Mouse (Mus musculus): ENCODE measurements around the gene Aatk. TPM values are rescaled to one million over a fixed set of nuclear protein-coding genes. Genes with fewer than 3 reads are reported as not detected.
A peak's percentile ranks its signal among the peaks of the same experiment; 100 is the strongest.

Gene Aatk
- polyA plus RNA-seq, 1 experiment from 2014 or later, result 3.4 TPM

DNA sequence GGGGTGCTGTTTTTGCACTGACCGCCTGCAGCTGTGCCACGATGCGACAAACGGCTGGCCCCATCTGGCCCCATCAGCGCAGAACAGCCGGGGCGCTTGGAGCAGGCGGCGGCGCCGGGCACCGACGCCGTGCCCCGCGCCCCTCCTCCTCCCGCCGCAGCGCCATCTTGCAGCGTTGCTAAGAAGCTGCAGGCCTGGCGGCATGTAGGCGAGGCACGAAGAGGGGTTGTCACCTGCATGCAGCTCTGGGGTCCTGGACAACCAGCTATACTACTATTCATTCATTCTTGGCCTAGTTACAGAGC lies 1.2 kb upstream of the Aatk start:
- Histone ChIP-seq H3K4me1 (replicated peaks) (peaks cover 40% of the 10 kb centered on the region), H3K4me3 (replicated peaks) (no peak overlapping the region), H3K36me3 (no peaks in the 10 kb centered on the region), H3K27ac (no peak overlapping the region), H3K27me3 (replicated peaks) (peaks cover 27% of the 10 kb centered on the region), H3K9me3 (no peaks in the 10 kb centered on the region), H3K4me2 (replicated peaks) (peak overlapping the region; percentile 95), H3K9ac (no peak overlapping the region)
- no peak for ATAC-seq
- 9% methylated on average over 21 of the region's 23 CpGs for WGBS

DNA sequence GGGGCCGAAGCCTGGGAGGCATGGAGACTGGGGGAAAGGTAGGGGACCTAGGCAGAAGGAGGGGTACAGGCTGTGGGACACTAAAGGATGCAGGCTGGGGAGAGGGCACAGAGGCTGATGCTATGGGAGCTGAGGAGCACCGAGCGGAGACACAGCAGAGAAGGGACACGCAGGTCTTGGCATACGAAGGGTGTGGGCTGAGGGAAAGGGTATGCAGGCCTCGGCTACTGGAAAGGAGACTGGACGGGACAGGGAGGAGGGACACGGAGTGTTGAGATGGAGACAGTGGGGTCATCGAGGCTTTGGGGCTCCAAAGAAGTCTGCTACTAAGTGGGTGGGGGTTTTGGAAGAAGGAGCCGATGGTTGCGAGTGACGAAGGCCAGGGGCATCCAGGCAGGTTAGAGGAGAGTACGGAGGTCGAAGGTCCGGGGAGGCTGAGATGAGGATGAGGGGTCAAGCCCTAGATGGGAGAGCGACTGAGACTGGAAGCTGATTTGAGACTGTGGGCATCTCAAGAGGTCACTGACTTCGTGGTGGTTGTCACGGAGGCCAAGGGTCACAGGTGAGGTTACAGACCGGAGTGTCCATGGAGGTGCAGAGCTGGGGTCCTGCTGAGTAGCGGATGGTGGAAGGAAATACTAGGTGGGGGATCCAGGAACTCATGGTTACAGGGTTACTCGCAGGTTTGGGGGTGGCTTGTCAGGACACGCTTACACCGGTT lies 724 bp upstream of the Aatk start:
- WGBS, result 23% methylated on average over 23 of the region's 23 CpGs
- Histone ChIP-seq H3K4me3 (replicated peaks) (peak overlapping the region; percentile 56), H3K4me1 (replicated peaks) (peaks cover 40% of the 10 kb centered on the region), H3K27me3 (replicated peaks) (peaks cover 27% of the 10 kb centered on the region), H3K4me2 (replicated peaks) (peak overlapping the region; percentile 95), H3K9me3 (no peaks in the 10 kb centered on the region), H3K36me3 (no peaks in the 10 kb centered on the region), H3K9ac (peak overlapping the region; percentile 28; the same call in 1 of the 2 replicates), H3K27ac (no peak overlapping the region)
- ATAC-seq, result no peak; the same call in 1 of the 2 replicates

DNA sequence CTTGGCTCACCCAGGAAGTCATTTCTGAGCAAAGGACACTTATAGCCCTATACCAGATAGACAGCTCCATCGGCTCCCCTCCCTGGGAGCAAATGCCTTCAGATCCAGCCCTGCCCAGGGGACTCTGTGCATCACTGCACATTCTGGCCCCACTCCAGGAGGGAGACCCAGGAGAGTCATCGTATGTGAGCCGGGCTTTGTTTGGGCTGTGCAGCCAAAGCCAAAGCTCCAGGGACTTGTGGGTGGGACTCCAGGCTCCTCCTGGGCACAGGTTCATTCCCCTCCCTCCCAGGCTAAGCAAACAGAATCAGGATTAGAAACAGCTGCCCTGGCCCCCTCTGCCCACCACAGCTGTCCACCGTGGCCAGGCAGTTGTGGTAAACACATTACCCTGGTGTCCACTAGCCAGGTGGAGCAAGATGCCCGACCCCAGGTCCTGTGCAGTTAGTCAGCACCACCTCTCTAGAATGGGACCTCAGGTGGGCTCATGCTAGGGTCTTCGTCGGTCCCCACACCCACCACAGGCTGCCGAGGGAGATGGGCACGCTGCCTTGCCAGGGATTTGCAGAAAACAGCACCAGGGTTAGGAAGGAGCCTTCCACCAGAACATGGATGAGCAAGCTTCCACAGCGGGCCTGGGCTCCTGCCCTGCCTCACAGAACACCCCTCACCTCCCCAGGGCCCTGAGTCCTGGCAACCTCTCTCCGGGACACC lies 971 bp downstream of the Aatk start:
- no peaks in the 10 kb centered on the region for H3K9me3 ChIP-seq
- H3K4me1 ChIP-seq (replicated peaks), result peaks cover 35% of the 10 kb centered on the region
- H3K27ac ChIP-seq, result no peak overlapping the region
- peaks cover 27% of the 10 kb centered on the region for H3K27me3 ChIP-seq (replicated peaks)
- WGBS, result 44% methylated on average over 11 of the region's 11 CpGs
- peak overlapping the region; percentile 58 for H3K9ac ChIP-seq
- H3K36me3 ChIP-seq, result no peaks in the 10 kb centered on the region
- ATAC-seq, result no peak
- peak overlapping the region; percentile 95 for H3K4me2 ChIP-seq (replicated peaks)
- H3K4me3 ChIP-seq (replicated peaks), result peak overlapping the region; percentile 56

DNA sequence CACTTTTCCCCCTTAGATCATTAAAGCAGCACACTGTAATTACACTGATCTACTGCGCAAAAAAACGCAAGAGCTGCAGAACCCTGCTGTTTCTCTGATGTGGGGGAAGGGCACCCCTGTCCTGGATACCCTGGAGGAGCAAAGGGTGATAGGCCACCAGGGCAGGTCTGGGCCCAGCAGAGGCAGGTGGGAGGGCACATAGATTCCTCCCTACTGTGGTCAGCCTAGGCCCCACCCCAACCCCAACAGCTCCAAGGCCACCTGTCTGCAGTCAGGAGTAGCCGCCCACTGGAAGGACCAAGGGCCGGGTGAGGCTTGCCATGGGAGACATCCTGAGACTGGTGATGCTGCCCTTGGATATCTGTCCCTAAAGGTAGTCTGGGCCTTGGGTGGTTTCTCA lies 1.6 kb downstream of the Aatk start:
- peak overlapping the region; percentile 95; the same call in 1 of the 2 replicates for H3K4me2 ChIP-seq (replicated peaks)
- no peak for ATAC-seq

DNA sequence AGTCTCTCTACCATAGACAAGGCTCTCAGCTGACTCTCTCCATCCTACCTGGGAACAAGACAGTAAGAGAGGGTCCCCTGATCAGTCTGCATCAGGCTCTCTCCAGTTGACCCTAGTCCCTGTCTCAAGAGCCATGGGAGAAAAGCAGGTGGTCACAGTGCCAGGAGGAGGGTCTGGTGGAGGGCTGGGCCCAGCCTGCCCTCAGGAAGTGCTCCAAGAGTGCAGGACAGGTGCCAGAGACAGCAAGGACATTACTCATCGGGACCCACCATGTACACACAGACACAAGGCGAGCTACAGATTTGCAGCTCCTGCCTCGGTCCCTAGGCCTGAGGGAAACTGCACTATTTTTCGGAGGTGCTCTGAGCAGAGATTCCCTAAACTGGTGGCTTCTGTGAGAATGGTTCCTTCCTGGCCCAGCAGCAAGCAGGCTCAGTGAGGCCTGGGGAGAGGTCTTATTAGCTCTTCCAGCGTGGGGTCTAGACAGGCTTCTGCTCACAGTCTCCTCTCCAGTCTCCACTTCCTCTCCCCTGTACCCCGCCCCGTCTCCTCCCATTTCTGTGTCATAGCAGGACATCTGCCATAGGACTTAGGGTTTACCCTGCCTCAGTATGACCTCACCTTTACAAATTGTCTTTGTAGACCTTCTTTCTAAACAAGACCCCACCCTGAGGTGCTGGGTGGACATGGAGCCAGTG lies 4.7 kb downstream of the Aatk start:
- H3K4me3 ChIP-seq (replicated peaks), result no peak overlapping the region
- 72% methylated on average over 7 of the region's 7 CpGs for WGBS
- ATAC-seq, result no peak

More for the DNA sequence above, 1.6 kb downstream of the Aatk start:
- Histone ChIP-seq H3K36me3 (no peaks in the 10 kb centered on the region), H3K27ac (no peak overlapping the region), H3K4me1 (replicated peaks) (peaks cover 35% of the 10 kb centered on the region), H3K9ac (no peak overlapping the region), H3K4me3 (replicated peaks) (no peak overlapping the region), H3K9me3 (no peaks in the 10 kb centered on the region), H3K27me3 (replicated peaks) (peaks cover 27% of the 10 kb centered on the region)
- 65% methylated on average over 4 of the region's 4 CpGs for whole genome bisulfite sequencing

DNA sequence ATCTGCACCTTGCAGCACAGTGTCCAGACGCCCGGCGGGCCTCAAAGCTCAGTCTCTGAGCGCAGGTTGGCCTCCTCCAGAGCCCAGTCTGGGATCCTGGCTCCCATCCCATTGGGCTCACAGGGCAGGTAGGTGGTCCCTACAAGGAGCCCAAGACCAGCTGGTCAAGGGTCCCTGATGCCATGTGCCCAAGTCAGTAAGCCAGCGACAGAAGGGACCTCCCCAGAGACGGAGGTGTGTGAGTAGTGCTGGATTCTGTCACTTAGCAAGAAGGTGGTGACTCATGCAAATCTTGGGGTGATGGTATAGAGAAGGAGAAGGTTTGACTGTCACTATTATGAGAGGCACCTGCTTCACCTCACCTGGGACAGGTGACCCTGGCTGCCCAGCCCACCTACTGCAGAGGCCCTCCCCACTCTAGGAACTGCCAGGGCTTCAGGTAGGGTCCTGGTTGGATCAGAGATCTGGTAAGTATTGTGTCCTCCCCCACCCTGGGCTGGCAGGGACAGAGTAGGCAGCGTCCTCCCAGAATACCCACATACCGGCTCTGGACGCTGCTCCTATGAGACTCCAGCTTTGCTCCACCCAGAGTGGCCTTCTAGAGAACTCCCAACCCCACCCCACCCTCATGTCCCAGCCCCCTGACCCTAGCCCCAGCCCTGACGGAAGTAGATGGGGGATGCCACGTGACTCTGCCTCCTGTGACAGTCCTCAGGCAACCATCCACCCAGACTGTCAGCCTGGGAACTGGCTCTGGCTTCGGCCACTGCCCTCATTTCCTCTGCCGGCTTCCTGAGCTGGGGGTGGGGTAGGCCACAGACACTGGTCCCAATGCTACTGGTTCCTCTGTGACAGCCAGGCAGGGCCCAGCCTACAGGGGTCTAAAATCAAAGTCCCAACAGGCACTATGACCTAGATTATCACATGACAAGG lies 5.5 kb downstream of the Aatk start:
- Histone ChIP-seq H3K9ac (no peak overlapping the region), H3K27me3 (replicated peaks) (peaks cover 7% of the 10 kb centered on the region), H3K4me1 (replicated peaks) (peaks cover 22% of the 10 kb centered on the region), H3K9me3 (no peaks in the 10 kb centered on the region), H3K4me3 (replicated peaks) (no peak overlapping the region), H3K36me3 (no peaks in the 10 kb centered on the region), H3K27ac (peak overlapping the region; percentile 15; the same call in 1 of the 2 replicates), H3K4me2 (replicated peaks) (no peak overlapping the region)
- WGBS, result 59% methylated on average over 13 of the region's 13 CpGs
- ATAC-seq, result peak; percentile 46

More for the DNA sequence above, 4.7 kb downstream of the Aatk start:
- Histone ChIP-seq H3K36me3 (no peaks in the 10 kb centered on the region), H3K9me3 (no peaks in the 10 kb centered on the region), H3K27me3 (replicated peaks) (peaks cover 13% of the 10 kb centered on the region), H3K27ac (peak overlapping the region; percentile 15; the same call in 1 of the 2 replicates), H3K4me2 (replicated peaks) (no peak overlapping the region), H3K4me1 (replicated peaks) (peaks cover 29% of the 10 kb centered on the region), H3K9ac (0 out of 2 replicates have a peak overlapping the region, but pooled peaks have one; percentile 4)

DNA sequence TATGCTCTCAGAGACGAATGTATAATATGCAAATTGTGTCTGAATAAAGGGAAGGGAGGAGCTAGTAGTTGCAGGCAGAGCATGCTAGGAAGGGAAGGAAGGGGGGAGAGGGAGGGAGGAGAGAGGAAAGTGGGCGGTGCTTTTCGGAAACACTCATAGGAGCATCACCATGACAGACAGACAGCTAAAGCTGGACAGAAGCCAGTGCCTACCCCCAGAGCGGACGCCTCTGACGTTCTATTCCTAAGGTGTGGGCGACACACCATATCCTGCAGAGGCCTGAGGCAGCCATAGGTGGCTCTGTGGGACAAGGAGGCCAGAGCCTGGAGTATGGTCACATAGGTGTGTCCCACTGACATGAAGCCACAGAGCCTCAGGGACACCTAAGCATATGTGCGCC lies 6.5 kb downstream of the Aatk start:
- WGBS, result 63% methylated on average over 8 of the region's 8 CpGs
- Histone ChIP-seq H3K9ac (no peak overlapping the region), H3K27me3 (replicated peaks) (no peaks in the 10 kb centered on the region), H3K9me3 (no peaks in the 10 kb centered on the region), H3K4me3 (replicated peaks) (no peak overlapping the region), H3K27ac (no peak overlapping the region), H3K4me2 (replicated peaks) (no peak overlapping the region), H3K36me3 (no peaks in the 10 kb centered on the region), H3K4me1 (replicated peaks) (peaks cover 13% of the 10 kb centered on the region; the same call in 1 of the 2 replicates)
- ATAC-seq, result no peak

DNA sequence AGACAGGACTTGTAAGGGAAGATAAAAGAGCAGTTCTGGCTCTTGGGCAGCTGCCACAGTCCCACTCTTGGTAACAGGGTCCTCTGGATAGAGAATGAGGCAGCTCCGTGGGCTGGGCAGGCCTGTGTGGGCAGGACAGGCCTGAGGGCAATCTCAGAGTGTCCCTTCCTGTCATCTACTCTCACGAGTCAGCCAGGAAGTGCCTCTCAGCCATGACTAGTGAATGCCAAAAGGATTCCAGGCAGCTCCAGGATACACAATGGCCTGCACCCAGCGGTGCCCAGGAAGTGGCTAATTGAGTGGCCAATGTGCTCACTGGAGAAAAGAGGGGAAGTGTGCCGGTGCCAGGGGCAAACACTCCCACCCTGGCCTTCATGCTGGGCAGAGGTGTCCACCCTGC lies 7.4 kb downstream of the Aatk start:
- H3K36me3 ChIP-seq, result no peaks in the 10 kb centered on the region
- H3K27me3 ChIP-seq (replicated peaks), result no peaks in the 10 kb centered on the region
- peak overlapping the region; percentile 48 for H3K27ac ChIP-seq
- ATAC-seq, result no peak
- H3K9ac ChIP-seq, result no peak overlapping the region
- H3K9me3 ChIP-seq, result no peaks in the 10 kb centered on the region
- no peak overlapping the region for H3K4me2 ChIP-seq (replicated peaks)
- 36% methylated on average over 4 of the region's 4 CpGs for WGBS
- no peak overlapping the region for H3K4me3 ChIP-seq (replicated peaks)
- peaks cover 13% of the 10 kb centered on the region; the same call in 1 of the 2 replicates for H3K4me1 ChIP-seq (replicated peaks)

DNA sequence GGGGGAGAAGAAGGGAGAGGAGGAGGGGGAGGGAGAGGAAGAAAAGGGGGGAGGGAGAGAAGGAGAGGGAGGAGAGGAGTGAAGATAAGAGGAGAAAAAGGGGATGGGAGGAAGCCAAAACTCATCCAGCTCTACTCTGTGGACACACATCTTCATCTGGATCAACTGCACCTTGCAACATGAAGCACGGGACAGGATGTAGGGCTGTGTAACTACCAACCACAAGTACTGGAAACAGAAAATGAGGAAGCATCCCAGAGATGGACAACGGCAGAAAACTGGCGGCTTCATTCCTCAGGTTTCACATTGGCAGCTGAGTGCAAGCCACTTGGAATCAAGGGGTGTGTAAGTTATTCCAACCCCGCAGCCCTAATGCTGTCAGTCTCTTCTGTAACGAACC lies 12.2 kb downstream of the Aatk start:
- Histone ChIP-seq H3K9me3 (no peaks in the 10 kb centered on the region), H3K4me3 (replicated peaks) (no peak overlapping the region), H3K9ac (no peak overlapping the region), H3K4me2 (replicated peaks) (no peak overlapping the region), H3K36me3 (no peaks in the 10 kb centered on the region), H3K27me3 (replicated peaks) (no peaks in the 10 kb centered on the region), H3K4me1 (replicated peaks) (peaks cover 27% of the 10 kb centered on the region), H3K27ac (no peak overlapping the region)
- 69% methylated on average over 5 of the region's 5 CpGs for WGBS
- ATAC-seq, result no peak

DNA sequence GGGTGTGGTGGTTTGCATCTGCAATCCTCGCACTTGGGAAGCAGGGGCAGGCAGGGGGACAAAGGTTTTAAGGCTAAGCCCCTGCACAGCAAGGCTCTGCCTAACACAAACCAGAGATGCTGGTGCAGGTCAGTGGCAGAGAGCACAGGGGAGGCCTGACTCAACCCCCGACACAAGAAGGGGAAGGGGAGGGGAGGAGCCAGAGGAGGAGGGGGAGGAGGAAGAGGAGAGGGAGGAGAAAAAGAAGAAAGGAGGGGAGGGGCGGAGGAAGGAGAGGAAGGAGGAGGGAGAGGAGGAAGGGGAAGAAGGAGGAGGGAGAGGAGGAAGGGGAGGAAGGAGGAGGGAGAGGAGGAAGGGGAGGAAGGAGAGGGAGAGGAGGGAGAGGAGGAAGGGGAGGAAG lies 12.7 kb downstream of the Aatk start:
- 30% methylated on average over 3 of the region's 3 CpGs for WGBS

DNA sequence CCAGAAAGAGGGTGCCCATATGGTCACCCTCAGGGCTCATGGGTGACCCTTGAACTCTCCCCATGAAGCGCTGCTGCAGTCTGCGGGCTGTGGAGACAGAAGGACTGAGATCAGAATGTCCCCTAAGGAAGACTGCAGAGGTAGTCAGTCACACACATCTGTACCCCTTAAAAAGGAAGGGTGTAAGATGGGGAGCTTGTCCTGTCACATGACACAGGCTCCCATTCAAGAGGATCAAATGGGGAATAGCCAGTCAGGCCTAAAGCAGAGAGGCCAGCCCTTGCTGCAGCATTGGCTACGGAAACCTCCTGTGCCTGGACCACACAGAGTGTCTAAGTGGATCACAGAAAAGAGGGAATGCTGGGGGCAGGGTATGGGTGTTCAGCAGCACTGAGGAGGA lies 13.5 kb downstream of the Aatk start:
- ATAC-seq, result no peak
- Histone ChIP-seq H3K4me3 (replicated peaks) (no peak overlapping the region), H3K4me1 (replicated peaks) (peaks cover 29% of the 10 kb centered on the region), H3K9me3 (no peaks in the 10 kb centered on the region), H3K9ac (no peak overlapping the region), H3K27me3 (replicated peaks) (no peaks in the 10 kb centered on the region), H3K36me3 (no peaks in the 10 kb centered on the region), H3K27ac (peak overlapping the region; percentile 44; the same call in 1 of the 2 replicates), H3K4me2 (replicated peaks) (no peak overlapping the region)
- WGBS, result 72% methylated on average over 3 of the region's 3 CpGs

More for the DNA sequence above, 12.7 kb downstream of the Aatk start:
- Histone ChIP-seq H3K4me3 (replicated peaks) (no peak overlapping the region), H3K27me3 (replicated peaks) (no peaks in the 10 kb centered on the region), H3K4me2 (replicated peaks) (no peak overlapping the region), H3K4me1 (replicated peaks) (peaks cover 26% of the 10 kb centered on the region), H3K27ac (peak overlapping the region; percentile 27; the same call in 1 of the 2 replicates), H3K9me3 (no peaks in the 10 kb centered on the region), H3K36me3 (no peaks in the 10 kb centered on the region), H3K9ac (no peak overlapping the region)
- no peak for ATAC-seq

Measured in intestine, embryonic 15.5 days (tissue).